ENCODE assay signal across 25 mouse cellular contexts in the genomic region with DNA sequence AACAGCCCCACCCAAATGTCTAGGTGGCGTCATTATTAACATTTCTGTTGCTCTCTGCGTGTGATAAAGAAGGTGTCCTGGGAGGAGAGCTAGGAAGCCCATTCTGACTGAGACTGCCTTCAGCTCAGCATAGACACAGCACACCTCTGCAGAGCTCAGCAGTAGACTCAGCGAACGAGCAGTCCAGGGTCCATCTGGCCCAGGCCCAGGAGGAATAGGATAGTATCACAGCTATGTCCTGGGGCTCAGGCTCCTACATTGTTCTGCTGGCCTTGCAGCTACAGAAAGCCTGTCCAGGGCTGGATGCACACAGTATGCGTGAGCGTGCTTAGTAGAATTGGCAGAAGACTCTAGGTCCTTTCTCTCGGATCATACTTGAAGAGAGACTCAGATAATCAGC.
"Had no signal": no experiment of that assay in that cellular context is flagged by ENCODE, and none has a peak within 500 bp of the region (broad histone marks: within the 10 kb centered on the region; RNA-seq: fewer than 3 reads in every experiment).

No protein-coding gene starts in this region.

- H3K27me3 ChIP-seq: limb, embryonic 13.5 days; liver, embryonic 15.5 days; lung, embryonic 15.5 days; midbrain, embryonic 12.5 days; midbrain, embryonic 15.5 days; neural tube, embryonic 12.5 days had no signal

- H3K4me2 ChIP-seq: limb, embryonic 13.5 days; liver, embryonic 12.5 days; liver, embryonic 15.5 days; lung, embryonic 15.5 days; midbrain, embryonic 12.5 days; midbrain, embryonic 15.5 days; neural tube, embryonic 12.5 days; neural tube, embryonic 15.5 days had no signal

- ATAC-seq: hindbrain, postnatal 0 days; inflammation-experienced regulatory T-cells, adult 6 months; intestine, embryonic 16.5 days; liver, embryonic 12.5 days; midbrain, embryonic 15.5 days had no signal

- H3K9me3 ChIP-seq: limb, embryonic 10.5 days; limb, embryonic 13.5 days; liver, embryonic 12.5 days; liver, embryonic 15.5 days; lung, embryonic 15.5 days; midbrain, embryonic 12.5 days; midbrain, embryonic 15.5 days; neural tube, embryonic 12.5 days; neural tube, embryonic 15.5 days had no signal

- H3K36me3 ChIP-seq: limb, embryonic 10.5 days; limb, embryonic 13.5 days; liver, embryonic 12.5 days; liver, embryonic 15.5 days; lung, embryonic 15.5 days; midbrain, embryonic 12.5 days; midbrain, embryonic 15.5 days; neural tube, embryonic 12.5 days; neural tube, embryonic 15.5 days had no signal

- H3K4me1 ChIP-seq: limb, embryonic 10.5 days; limb, embryonic 13.5 days; liver, embryonic 12.5 days; liver, embryonic 15.5 days; midbrain, embryonic 12.5 days; midbrain, embryonic 15.5 days; neural tube, embryonic 12.5 days; neural tube, embryonic 15.5 days had no signal

- H3K9ac ChIP-seq: limb, embryonic 13.5 days; liver, embryonic 12.5 days; liver, embryonic 15.5 days; lung, embryonic 15.5 days; midbrain, embryonic 12.5 days; midbrain, embryonic 15.5 days; neural tube, embryonic 12.5 days; neural tube, embryonic 15.5 days had no signal

- DNase-seq: layer of hippocampus, adult 9-11 months; liver; lung, adult 18-20 months; lung, postnatal 14 days; lung, postnatal 4 days; right cerebral cortex, adult 18-20 months; right cerebral cortex, postnatal 14 days; right cerebral cortex, postnatal 4 days; thymus, adult 2 months; thymus, postnatal 14 days; thymus, postnatal 4 days had no signal

- H3K4me3 ChIP-seq: layer of hippocampus, adult 2 months; limb, embryonic 10.5 days; limb, embryonic 13.5 days; liver, embryonic 12.5 days; liver, embryonic 15.5 days; lung, embryonic 15.5 days; midbrain, embryonic 12.5 days; midbrain, embryonic 15.5 days; neural tube, embryonic 12.5 days; neural tube, embryonic 15.5 days had no signal

- H3K27ac ChIP-seq: hindbrain, postnatal 0 days; layer of hippocampus, adult 2 months; limb, embryonic 10.5 days; limb, embryonic 13.5 days; liver, embryonic 12.5 days; liver, embryonic 15.5 days; lung, embryonic 15.5 days; midbrain, embryonic 12.5 days; midbrain, embryonic 15.5 days; neural tube, embryonic 12.5 days; neural tube, embryonic 15.5 days; stomach, postnatal 0 days had no signal
